Mouse (Mus musculus): ENCODE results near the gene Grm8.

GRCm38 (mm10) chr6:27351147-27351546 is 783.8 kb downstream of the Grm8 start:
- TF ChIP-seq ZNF384 (IDR thresholded peaks at IDR 0.05; ENCODE audit: low read depth, low read length) = no peak
- TF ChIP-seq CHD2 (IDR thresholded peaks at IDR 0.05; ENCODE audit: low read depth, low read length) = no peak
- TF ChIP-seq MAFK (IDR thresholded peaks at IDR 0.05; ENCODE audit: insufficient read depth, low read depth, low read length) = no peak
- TF ChIP-seq HCFC1 (IDR thresholded peaks at IDR 0.05; ENCODE audit: borderline replicate concordance, insufficient read depth, low read length) = no peak

Measured in ES-E14 (cell line).